Mouse (Mus musculus) stomach, embryonic 15.5 days (tissue): ENCODE measurements around the gene Enox1. TPM values are rescaled to one million over a fixed set of nuclear protein-coding genes. Genes with fewer than 3 reads are reported as not detected.

Source experiments
- ATAC-seq: fragments of 200-750 bp; cut with Nextera tagmentation; 2 replicates; pipeline ENCODE4 v1.8.0; 2017; ENCODE audit warnings: low read depth, moderate number of reproducible peaks, moderate TSS enrichment; ENCODE audit not compliant: insufficient read depth, low FRiP score
- H3K27ac ChIP-seq: fragments of 300-500 bp; sonication (generic); 2 replicates; pipeline ENCODE4 v1.5.1; 2015; ENCODE audit warnings: mild to moderate bottlenecking, inconsistent platforms
- H3K27me3 ChIP-seq: fragments of 300-500 bp; sonication (generic); replicated peaks from 2 replicates; pipeline ENCODE4 v1.6.1; 2015; ENCODE audit warnings: inconsistent platforms
- H3K36me3 ChIP-seq: fragments of 300-500 bp; sonication (generic); 2 replicates; pipeline ENCODE4 v1.6.1; 2015; ENCODE audit warnings: inconsistent platforms
- H3K4me1 ChIP-seq: fragments of 300-500 bp; sonication (generic); 2 replicates; pipeline ENCODE4 v1.6.1; 2015; ENCODE audit warnings: inconsistent platforms
- H3K4me2 ChIP-seq: fragments of 300-500 bp; sonication (generic); 2 replicates; pipeline ENCODE4 v1.6.1; 2015; ENCODE audit warnings: mild to moderate bottlenecking, inconsistent platforms
- H3K4me3 ChIP-seq: fragments of 300-500 bp; sonication (generic); replicated peaks from 2 replicates; pipeline ENCODE4 v1.5.1; 2015; ENCODE audit warnings: inconsistent platforms
- H3K9ac ChIP-seq: fragments of 300-500 bp; sonication (generic); 2 replicates; pipeline ENCODE4 v1.6.1; 2015; ENCODE audit warnings: inconsistent platforms
- H3K9me3 ChIP-seq: fragments of 300-500 bp; sonication (generic); 2 replicates; pipeline ENCODE4 v1.6.1; 2016; ENCODE audit warnings: inconsistent platforms
- WGBS: fragments of 180-500 bp; shearing (Covaris S2); methylation state at CpG from one replicate; pipeline ENCODE4 v1.1.7; 2015; 5-methylcytosine and 5-hydroxymethylcytosine counted together
- polyA plus RNA-seq: library from polyadenylated mRNA; unstranded; fragments of >200 nt; fragmentation: Nextera tagmentation; extraction: Ambion mirVana; gene quantifications from 2 replicates; pipeline ENCODE4 v1.2.1, GENCODE M21; 2015

Enox1 gene
- polyA plus RNA-seq, 1 experiment from 2014 or later = 6.2 TPM

DNA sequence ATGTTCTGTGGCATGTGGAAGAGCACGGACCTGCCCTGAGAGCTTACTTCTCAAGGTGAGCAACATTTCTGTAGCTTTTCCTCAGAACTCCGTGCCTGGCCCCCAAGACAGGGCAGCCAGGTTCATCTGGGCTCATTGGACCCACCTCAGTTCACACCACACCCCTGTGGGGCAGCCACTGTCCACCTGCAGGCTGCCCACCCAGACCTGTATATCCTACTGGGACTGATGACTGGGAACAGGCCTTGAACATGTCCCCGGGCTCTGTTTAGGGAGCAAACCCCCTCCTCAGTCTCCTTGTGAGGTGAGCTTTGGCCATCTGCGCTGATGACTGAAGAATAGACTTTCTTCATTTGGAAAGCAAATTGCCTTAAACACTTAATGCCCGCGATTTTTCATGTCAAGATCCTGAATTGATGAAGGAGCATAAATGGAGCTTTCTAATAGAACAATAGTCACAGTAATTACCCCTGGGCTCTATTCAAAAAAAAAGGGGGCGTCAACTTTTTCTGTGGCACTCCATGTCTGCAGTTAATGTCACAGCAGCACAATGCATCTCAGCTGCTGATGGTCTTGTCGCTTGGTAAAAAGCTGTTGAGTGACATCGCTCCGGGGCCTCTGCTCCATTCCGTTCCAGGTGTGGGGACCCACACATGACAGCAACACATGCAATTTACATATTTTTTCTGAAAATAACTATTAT lies 436.7 kb downstream of the Enox1 start:
- WGBS = 87% methylated on average over 11 of the region's 11 CpGs
- H3K27me3 ChIP-seq = no peaks in the 10 kb centered on the region
- H3K27ac ChIP-seq = no peak overlapping the region
- no peak overlapping the region for H3K9ac ChIP-seq
- no peak overlapping the region for H3K4me2 ChIP-seq
- H3K4me3 ChIP-seq = no peak overlapping the region
- ATAC-seq = no peak
- no peaks in the 10 kb centered on the region for H3K9me3 ChIP-seq
- no peaks in the 10 kb centered on the region for H3K36me3 ChIP-seq
- no peaks in the 10 kb centered on the region for H3K4me1 ChIP-seq

DNA sequence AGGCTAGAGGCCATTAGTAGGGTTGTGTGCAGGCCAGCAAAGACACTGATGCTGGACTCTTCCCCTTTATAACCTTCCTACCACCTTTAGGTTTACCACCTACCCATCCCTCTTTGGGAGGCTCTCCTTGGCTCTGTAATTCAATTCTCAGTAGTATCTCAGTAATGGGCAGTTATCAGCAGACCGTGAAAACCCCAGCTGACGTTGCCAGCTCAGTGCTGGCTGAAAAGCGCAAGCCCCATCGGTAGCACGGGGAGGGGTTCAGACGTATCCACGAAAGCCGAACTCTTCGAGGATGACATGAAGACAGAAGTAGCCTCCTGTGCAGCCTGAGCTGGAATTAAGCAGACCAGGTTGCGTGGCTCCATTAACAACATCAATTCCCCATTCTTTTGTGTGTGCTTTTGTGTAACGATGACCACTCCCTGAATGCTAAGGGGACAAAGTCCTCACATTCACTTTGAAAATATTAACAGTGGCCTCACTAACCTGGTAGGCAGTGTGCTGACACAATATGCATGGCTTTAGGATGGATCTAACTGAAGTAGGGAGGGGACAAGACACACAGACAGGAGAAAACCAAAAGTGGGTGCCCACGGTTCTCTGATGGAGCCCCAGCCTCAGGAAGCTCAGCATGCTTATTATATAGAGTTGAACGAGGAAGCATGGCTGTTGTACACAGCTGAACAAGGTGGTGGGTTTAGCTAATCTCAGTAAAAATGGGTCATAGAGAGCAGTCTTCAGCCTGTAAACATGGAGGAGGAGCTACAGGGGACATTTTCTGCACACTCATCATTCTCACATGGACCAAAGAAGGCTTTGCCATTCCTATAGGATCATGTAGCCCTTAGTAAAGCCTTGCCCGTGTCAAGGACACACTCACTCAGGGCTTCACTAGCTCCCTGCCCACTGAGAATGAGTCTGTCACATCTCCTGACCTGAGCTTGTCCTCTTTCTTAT lies 439.9 kb downstream of the Enox1 start:
- H3K4me2 ChIP-seq = no peak overlapping the region
- WGBS = 83% methylated on average over 14 of the region's 14 CpGs

DNA sequence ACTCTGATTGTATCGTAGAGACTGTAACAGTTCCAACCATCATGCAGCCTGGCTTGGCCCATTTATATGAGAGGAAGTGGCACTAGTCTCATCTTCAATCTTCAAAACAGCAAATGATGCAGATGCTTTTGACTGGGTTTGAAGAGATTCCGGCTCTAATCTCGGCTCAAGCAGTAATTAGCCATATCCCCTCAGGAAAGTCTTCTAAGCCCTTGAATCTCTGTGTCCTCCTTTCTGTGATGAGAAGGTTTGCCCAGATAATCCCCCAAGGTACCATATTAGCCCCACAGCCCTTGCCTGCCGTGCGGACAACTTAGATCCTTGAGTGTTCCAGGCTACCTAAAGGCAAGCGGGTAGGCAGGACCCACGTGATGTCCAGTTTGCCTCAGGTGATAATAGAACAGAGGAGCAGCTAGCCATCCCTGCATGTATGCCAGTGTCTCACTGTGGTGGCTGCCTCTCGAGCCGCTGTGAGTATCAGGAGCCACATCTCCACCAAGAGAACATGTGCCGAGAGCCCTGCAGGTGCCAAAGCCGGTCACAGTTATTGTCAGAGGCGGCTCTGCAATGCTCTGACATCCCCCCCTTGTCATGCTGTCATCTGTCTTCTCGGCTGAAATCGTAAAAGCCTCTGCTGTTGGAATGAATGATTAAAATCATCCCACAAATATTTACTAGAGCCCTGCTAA lies 442.6 kb downstream of the Enox1 start:
- ATAC-seq = no peak

More for the DNA sequence above, 439.9 kb downstream of the Enox1 start:
- H3K27me3 ChIP-seq = no peaks in the 10 kb centered on the region
- ATAC-seq = no peak
- H3K9ac ChIP-seq = no peak overlapping the region
- no peaks in the 10 kb centered on the region for H3K9me3 ChIP-seq
- H3K27ac ChIP-seq = no peak overlapping the region
- no peak overlapping the region for H3K4me3 ChIP-seq
- H3K36me3 ChIP-seq = no peaks in the 10 kb centered on the region
- H3K4me1 ChIP-seq = no peaks in the 10 kb centered on the region

DNA sequence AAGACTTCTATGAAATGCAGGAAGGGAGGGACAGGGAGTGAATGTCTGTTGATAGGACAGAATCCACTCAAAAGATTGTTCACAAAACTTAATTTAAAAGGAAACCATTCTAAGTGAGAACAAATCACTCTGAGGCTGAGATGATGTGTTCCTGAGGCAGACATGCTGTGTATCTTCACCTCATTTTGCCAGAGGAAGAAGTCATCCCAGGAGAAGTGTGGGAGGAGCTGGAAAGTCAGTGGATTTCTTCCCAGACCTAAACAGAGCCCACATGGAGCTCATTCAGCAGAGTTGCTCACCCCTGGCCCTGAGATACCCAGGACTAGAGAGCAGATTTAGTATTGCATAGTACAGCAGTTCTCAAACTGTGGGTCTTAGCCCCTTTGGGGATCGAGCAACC lies 444.2 kb downstream of the Enox1 start:
- Histone ChIP-seq H3K36me3 (no peaks in the 10 kb centered on the region), H3K4me1 (no peaks in the 10 kb centered on the region), H3K9ac (no peak overlapping the region), H3K4me2 (no peak overlapping the region), H3K9me3 (no peaks in the 10 kb centered on the region), H3K27ac (no peak overlapping the region), H3K27me3 (no peaks in the 10 kb centered on the region), H3K4me3 (no peak overlapping the region)
- ATAC-seq = no peak
- 79% methylated on average over 1 of the region's 1 CpGs for WGBS

More for the DNA sequence above, 442.6 kb downstream of the Enox1 start:
- Histone ChIP-seq H3K27ac (no peak overlapping the region), H3K4me3 (no peak overlapping the region), H3K9me3 (no peaks in the 10 kb centered on the region), H3K4me1 (no peaks in the 10 kb centered on the region), H3K4me2 (no peak overlapping the region), H3K36me3 (no peaks in the 10 kb centered on the region), H3K27me3 (no peaks in the 10 kb centered on the region), H3K9ac (no peak overlapping the region)
- WGBS = 43% methylated on average over 14 of the region's 14 CpGs

DNA sequence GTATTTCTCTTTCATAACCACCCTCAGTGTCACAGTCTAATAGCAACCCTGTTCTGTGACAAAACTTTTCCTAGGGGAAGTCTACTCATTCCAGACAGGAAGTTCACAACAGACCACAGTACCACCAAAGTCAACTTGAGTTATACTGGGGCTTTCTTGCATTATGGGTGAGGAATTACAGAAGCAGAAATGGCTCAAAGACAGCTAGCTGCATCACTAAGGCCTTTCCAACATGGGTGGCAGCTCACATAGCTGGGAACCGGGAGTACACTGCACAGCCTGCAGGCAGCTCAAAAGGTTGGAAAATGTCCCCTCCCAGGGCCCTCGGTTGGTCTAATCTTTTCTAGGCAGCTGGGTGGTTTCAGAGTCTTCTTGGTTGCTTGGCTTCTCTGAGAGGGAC lies 444.9 kb downstream of the Enox1 start:
- no peak overlapping the region for H3K4me2 ChIP-seq
- H3K9ac ChIP-seq = no peak overlapping the region
- H3K27ac ChIP-seq = no peak overlapping the region
- H3K4me3 ChIP-seq = no peak overlapping the region
- 78% methylated on average over 2 of the region's 2 CpGs for WGBS
- H3K9me3 ChIP-seq = no peaks in the 10 kb centered on the region
- ATAC-seq = no peak
- H3K4me1 ChIP-seq = no peaks in the 10 kb centered on the region
- H3K36me3 ChIP-seq = no peaks in the 10 kb centered on the region
- H3K27me3 ChIP-seq = no peaks in the 10 kb centered on the region

DNA sequence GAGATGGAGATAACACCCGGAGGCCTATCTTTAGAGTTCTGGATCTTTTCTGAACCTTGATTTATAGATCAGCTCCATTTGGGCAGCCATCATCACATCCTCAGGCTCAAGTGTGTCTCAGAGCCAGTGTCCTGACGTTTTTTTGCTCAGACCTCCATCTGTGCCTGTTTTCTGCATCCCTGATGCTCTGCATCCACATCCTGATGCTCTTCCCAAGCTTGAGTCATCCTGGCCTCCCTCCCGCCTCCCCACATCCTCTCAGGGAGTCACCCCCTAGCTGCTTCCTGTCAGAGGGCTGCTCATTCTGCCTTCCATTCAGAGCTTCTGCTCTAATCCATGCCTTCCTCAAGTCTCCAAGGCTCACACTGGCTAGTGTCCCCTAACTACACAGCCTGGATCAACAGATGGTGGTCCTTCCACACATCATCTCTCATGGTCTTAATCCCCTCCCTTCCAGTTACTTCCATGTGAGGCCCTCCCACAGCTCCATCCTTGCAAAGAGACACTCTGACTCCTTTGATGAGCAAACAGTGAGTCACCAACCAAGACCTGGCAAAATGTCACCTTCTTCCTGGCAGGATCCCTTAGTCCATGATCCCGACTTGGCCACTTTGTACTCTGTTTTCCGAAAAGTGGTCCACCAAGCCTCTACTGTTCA lies 451.7 kb downstream of the Enox1 start:
- Histone ChIP-seq H3K4me1 (no peaks in the 10 kb centered on the region), H3K27me3 (no peaks in the 10 kb centered on the region), H3K27ac (no peak overlapping the region), H3K9me3 (no peaks in the 10 kb centered on the region), H3K36me3 (no peaks in the 10 kb centered on the region), H3K4me2 (no peak overlapping the region), H3K4me3 (no peak overlapping the region), H3K9ac (no peak overlapping the region)
- 82% methylated on average over 5 of the region's 5 CpGs for WGBS
- no peak for ATAC-seq

DNA sequence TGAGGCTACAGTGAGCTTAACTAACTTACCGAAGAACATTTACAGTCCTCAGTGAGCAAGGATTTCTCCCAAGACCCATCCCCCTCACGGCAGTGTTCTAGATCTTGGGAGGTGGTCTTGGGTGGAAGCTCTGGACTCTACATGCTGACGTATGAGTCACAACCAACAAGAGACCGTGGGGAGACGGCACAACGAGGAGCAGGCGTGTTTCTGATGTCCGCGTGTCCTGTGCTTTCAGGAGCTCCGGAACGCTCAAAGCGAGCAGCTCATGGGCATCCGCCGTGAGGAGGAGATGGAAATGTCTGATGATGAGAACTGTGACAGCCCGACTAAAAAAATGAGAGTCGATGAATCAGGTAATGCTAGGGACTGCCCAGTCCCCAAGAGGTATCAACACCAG lies 458.6 kb downstream of the Enox1 start:
- 0 out of 2 replicates have a peak, but pooled peaks cover 2% of the 10 kb centered on the region for H3K4me1 ChIP-seq
- WGBS = 93% methylated on average over 16 of the region's 16 CpGs

DNA sequence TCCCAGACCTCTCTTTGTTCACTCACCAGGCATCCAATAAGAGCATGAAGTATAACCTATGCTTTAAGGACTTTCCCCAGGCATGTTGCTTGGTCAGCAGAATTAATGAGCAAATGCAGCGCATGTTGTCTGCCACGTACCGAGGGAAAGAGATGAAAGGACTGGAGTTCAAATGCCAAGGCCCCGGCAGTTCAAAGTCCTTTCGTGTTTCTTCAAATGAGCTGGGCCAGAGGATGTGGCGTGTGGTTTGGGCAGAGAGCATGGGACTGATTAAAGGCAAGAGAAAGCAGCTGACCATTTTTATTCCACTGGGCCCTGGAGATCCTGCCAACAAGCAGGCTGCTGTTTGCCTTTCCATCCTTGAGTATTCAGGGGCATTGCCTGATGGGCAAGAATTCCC lies 460.7 kb downstream of the Enox1 start:
- Histone ChIP-seq H3K27me3 (no peaks in the 10 kb centered on the region), H3K9me3 (no peaks in the 10 kb centered on the region), H3K27ac (no peak overlapping the region), H3K4me2 (no peak overlapping the region), H3K4me3 (no peak overlapping the region), H3K9ac (no peak overlapping the region), H3K36me3 (no peaks in the 10 kb centered on the region), H3K4me1 (0 out of 2 replicates have a peak, but pooled peaks cover 2% of the 10 kb centered on the region)
- WGBS = 52% methylated on average over 6 of the region's 6 CpGs
- ATAC-seq = no peak

More for the DNA sequence above, 458.6 kb downstream of the Enox1 start:
- Histone ChIP-seq H3K4me2 (no peak overlapping the region), H3K9ac (no peak overlapping the region), H3K4me3 (no peak overlapping the region), H3K27me3 (no peaks in the 10 kb centered on the region), H3K9me3 (no peaks in the 10 kb centered on the region), H3K27ac (no peak overlapping the region), H3K36me3 (no peaks in the 10 kb centered on the region)
- no peak for ATAC-seq

DNA sequence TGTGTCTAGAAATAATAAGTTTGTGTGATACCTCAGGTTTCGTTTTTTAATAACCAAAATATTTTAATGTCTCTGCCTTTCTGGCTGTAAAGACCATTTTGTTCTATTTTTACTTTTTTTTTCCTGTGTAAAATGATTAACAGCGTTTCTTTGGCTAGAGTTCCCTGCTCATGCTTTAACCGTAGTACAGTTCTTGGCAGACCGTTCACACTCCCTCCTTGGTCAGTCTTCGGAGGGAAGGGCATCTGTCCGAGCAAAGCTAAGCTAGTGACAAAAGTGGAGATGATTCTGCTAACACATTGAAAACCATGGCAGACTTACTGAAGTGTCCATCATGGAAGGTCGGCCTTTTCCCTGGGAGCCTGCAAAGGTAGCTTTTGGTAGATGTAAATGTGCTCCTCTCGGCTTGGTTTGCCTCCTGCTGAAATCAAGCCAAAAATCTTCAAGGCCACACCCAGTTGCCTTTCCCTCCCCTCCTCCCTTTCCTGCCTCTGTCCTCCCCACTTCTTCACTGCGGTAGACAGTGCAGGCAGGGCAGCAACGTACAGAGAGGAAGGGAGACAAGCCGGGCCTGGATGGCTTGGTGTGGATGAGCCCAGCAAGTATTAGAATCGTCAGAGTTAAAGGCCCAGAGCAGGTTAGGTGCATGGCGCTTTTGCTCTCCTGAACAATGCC lies 461.7 kb downstream of the Enox1 start:
- H3K9me3 ChIP-seq = no peaks in the 10 kb centered on the region
- peak; percentile 56; the same call in 1 of the 2 replicates for ATAC-seq

DNA sequence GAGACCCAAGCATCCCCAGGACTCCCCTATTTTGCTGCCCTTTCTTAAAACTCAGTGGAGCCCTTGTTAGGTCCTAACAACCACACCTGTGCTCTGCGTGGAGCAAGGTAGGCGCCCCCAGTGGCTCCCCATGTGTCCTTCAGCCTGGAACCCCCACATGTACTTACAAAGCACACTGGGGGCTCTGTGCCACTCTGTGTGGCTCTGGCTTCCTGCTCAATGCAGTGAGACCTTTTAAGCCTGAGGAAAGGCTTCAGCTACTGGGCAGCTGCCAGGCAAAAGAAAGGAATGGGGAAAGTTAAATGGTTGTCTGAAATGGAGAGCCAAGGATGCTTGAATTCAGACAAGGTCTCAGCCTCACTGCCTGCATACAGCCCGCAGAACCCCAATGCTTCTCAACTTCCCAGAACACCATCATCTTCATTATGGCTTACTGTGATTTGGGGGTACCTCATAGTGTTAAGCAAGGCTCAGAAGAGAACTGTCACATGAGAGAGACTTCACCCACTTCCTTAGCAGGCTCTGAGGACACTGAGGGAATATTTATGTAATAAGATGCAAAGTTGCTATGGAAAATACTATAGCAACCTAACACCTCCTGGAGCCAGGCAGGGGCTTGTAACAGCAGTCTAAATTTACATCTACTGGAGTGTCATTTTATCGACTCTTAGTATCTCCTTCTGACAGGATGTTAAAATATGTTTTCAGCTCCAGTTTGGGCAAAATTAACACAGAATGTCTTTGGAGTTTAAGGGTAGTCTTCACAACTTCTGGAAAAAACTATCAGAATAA lies 465.1 kb downstream of the Enox1 start:
- no peak overlapping the region for H3K4me3 ChIP-seq
- ATAC-seq = no peak
- no peaks in the 10 kb centered on the region for H3K36me3 ChIP-seq
- no peak overlapping the region for H3K9ac ChIP-seq
- no peaks in the 10 kb centered on the region for H3K27me3 ChIP-seq
- no peak overlapping the region for H3K4me2 ChIP-seq
- 70% methylated on average over 4 of the region's 4 CpGs for WGBS
- no peak overlapping the region for H3K27ac ChIP-seq
- H3K4me1 ChIP-seq = 0 out of 2 replicates have a peak, but pooled peaks cover 2% of the 10 kb centered on the region
- no peaks in the 10 kb centered on the region for H3K9me3 ChIP-seq

More for the DNA sequence above, 461.7 kb downstream of the Enox1 start:
- no peak overlapping the region for H3K27ac ChIP-seq
- WGBS = 54% methylated on average over 13 of the region's 13 CpGs
- no peak overlapping the region for H3K4me3 ChIP-seq
- 0 out of 2 replicates have a peak, but pooled peaks cover 2% of the 10 kb centered on the region for H3K4me1 ChIP-seq
- H3K27me3 ChIP-seq = no peaks in the 10 kb centered on the region
- H3K36me3 ChIP-seq = no peaks in the 10 kb centered on the region
- H3K4me2 ChIP-seq = no peak overlapping the region
- no peak overlapping the region for H3K9ac ChIP-seq
